Mouse (Mus musculus): Measurements from ENCODE around the gene Larp1b. TPM values are rescaled to one million over a fixed set of nuclear protein-coding genes. Genes with fewer than 3 reads are reported as not detected.

The Larp1b gene
- polyA plus RNA-seq, 2 experiments from 2014 or later: 12.7 to 27.2 TPM

DNA sequence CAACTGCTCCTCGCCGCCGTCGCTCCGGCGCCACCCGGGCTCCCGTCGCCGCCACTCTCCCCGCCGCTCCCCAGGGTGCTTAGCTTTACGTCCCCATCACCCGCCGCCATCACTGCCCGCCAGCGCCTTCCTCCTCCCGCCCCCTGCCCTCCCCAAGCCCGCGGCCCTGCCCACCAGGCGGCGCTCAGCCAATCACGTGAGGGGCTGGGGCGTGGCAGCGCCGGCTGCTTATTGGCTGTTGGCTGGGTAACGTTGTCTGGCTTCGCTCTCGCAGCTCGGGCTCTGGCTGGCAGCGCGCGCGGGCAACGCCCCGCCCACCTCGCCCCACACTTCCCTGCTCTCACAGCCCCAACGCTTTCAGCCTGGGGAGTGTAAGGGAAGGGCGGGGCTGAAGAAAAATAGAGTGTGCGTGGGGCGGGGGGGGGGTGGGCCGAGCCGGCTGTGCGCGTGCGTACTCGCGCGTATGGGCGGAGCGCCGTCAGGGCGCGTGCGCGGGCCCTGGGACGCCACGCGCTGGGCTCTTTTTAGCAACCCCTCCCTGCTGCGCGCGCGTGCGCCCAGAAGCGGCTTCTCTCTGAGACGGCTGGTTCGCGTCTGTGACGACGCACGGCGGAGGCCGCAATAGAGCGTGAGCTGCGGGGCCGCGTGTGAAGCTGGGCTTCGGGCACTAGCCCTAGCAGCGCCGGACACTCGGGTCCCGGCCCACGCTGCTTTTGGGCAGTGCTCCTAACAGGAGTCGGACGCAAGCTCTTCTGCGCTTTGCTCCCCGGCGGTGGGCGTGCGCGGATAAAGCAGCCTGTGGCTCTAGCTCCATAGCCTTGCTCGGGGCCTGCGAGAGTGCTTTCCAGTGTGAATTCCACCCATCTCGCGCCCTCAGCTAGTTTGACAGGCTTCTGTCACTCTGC lies 133.5 kb downstream of the Larp1b start, which contains the start of gene Pgrmc2:
Pgrmc2 (minus strand) TSS at position 162 of the 905 bp plus-strand sequence.
- ATAC-seq: peak; percentile 86

DNA sequence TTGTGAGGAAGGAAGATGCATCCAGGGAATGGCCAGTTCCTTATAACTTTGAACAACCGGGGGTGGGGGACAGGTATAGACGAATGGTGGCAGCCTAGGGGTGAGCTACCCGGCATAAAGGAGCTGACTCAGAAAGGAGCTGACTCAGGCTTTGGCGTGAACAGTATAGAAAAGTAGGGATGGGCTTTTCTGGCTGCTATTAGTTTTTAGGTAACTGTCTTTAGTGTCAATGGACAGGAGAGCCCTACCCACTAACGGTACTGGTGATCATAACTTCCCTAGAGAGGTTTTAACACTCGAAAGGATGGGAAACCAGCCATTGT lies 134.1 kb downstream of the Larp1b start:
- peak; percentile 16 for ATAC-seq

DNA sequence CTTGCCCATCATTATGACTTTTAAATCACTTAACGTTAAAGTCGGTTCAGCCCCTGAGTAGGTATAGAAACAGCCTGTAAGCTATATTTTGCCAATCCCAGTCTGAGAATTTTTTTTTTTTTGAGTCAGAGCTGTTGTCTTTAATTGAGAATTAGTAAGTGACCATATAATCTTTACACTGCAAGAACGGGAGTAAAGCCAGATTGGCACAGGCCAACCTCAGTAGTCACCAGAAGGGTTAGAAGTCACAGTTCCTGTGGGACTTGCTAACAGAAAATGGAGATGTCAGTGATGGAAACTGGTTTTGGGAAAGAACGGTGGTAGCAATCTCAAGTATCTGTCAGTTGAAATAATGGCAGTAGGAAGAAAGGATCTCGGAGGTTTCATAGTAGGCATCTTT lies 134.8 kb downstream of the Larp1b start:
- ATAC-seq: no peak

DNA sequence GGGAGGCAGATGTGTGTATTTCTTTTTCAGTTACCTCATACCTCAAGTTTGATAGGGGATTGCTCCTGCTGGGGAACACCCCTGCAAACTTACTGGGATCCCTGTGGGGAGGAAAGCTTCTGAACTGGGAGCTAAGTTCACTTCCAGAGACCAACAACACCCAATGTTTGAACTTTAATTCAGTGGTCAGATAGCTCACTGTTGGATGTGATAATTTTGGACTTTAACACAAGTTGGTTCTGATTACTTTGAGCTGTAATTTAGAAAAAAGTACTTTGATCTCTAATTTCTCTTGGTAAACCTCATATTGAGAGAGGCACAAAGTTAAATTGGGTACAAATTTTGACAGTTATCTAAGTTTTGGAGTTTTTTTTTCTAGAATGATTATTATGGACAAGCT lies 137.4 kb downstream of the Larp1b start:
- ATAC-seq: no peak

Other genes starting within 250 kb of the Larp1b start
- gene Slc25a31, start 241.0 kb upstream of the Larp1b start, polyA plus RNA-seq (2017; shearing (Covaris generic)): not detected
- gene Hspa4l, start 205.3 kb upstream of the Larp1b start, polyA plus RNA-seq (2017; shearing (Covaris generic)): 10 to 100 TPM; 24.4 to 29.4 TPM
- 1 to 10 TPM; 5.6 to 6.2 TPM for gene Plk4, start 149.8 kb upstream of the Larp1b start, polyA plus RNA-seq (2017; shearing (Covaris generic))
- 10 to 100 TPM; 12.9 to 18.8 TPM for gene Mfsd8, start 102.9 kb upstream of the Larp1b start, polyA plus RNA-seq (2017; shearing (Covaris generic))
- 10 to 100 TPM; 15.6 to 17.2 TPM for gene Abhd18, start 102.9 kb upstream of the Larp1b start, polyA plus RNA-seq (2017; shearing (Covaris generic))
- gene 1700034I23Rik, start 47.3 kb upstream of the Larp1b start, polyA plus RNA-seq (2017; shearing (Covaris generic)): under 1 TPM; 0.86 to 0.96 TPM
- 1 to 10 TPM; 3.2 to 4.1 TPM for gene Pgrmc2, start 133.2 kb downstream of the Larp1b start, polyA plus RNA-seq (2017; shearing (Covaris generic))

Measured in CD4-positive, CD25-positive, alpha-beta regulatory T cell, adult 4 months (primary cell).